Mouse (Mus musculus) cerebellum, adult 9-10 months (tissue): ENCODE results near the gene Dlec1.

Experiments
- DNase-seq: peaks from one replicate; pipeline ENCODE4 v3.0.0; 2022

Dlec1 gene

DNA sequence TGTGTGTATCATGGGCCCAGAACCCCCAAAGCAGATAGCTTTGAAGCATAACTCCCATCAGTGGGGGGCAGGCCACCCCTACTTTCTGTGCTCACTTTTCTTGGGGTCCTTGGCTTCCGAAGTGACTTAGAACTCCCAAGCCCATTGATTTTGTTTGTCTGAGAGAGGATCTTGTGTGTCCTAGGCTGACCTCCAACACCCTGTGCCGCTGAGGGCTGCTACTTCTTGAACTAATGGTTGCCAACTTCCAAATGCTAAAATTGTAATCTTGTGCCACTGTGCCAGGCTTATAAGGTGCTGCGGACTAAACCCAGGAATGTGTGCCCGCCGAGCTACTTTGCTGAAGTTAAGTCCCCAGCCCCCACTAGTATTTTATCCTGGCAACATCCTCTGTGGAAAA lies 11.8 kb upstream of the Dlec1 start:
- no peak for DNase-seq

DNA sequence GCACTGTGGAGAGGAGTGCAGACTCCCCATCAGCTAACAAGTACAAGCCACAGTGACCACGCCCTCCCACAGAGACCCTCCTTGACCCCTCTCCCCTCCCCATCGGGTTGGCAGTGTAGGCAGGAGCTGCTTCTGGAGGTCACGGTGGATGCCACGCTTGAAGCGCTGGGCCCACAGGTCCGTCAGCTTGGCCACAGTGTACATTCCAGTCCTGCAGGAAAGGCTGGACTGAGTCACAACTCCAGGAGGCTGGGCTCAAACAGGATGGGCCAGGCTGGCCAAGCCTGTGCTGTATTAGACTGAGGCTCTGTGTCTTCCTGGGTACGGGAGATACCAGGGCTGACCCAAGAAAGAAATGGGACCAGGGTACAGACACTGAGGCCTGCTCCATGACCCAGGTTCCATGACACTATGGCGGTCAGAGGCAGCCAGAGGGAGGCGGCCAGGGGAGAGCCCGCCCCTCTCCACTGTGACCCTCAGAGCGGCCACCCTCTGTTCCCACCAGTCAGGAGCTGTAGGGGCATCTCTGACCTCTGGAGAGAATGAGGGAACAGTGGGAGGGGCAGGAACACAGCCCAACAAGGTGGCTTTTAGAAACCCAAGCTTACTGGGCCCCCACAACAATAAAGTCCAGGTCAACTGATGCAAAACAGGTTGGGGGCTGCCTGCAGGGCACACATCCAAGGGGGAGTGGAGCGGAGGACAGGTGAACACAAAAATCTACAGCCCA lies 10.5 kb upstream of the Dlec1 start:
- DNase-seq: no peak

GRCm38 (mm10) chr9:119092473-119093418 lies 9.5 kb upstream of the Dlec1 start:
- DNase-seq: peak; percentile 31

DNA sequence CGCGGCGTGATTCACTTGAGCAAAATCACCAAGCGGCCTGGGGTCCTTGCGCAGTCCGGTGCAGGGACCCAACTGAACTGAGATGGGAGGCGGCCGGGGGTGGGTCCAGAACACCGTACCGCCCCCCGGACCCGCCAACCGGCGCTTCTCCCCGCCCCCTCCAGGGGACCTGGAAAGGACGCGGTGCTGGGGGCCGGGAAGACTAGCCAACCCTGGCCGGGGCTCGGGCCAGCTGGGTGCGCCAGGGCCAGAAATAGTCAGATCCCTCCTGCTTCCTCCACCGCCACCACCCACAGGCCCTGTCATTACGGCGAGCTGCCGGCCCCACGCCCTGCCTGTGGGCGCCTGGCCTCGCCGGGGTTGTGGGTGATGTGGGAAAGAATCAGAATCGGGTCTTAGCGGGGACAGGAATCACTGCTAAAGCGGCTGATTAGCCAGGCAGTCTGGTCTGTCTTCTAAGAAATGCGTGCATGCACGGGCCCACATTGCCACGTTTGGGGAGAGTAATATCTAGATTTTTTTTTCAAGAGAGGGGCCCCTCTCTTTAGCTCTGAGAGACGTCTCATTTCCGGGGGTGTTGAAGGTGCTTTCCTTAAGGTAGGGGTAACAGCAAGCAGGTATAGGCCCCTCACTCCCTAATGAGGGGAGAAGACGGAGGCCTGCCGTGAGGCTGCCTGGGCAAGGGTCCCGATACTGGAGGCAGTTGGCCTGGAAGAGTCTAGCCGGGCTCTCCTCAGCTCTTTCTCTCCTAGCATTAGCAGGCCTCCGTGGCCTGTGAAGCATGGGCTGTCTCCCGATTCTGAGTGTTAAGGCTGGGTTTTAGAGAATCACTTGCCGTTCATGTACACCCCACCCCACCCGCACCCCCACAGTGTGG lies 8.6 kb upstream of the Dlec1 start, which contains the start of gene Plcd1:
TSS of gene Plcd1 (minus strand) at position 84 of the 877 bp plus-strand sequence.
- DNase-seq: peak; percentile 44

DNA sequence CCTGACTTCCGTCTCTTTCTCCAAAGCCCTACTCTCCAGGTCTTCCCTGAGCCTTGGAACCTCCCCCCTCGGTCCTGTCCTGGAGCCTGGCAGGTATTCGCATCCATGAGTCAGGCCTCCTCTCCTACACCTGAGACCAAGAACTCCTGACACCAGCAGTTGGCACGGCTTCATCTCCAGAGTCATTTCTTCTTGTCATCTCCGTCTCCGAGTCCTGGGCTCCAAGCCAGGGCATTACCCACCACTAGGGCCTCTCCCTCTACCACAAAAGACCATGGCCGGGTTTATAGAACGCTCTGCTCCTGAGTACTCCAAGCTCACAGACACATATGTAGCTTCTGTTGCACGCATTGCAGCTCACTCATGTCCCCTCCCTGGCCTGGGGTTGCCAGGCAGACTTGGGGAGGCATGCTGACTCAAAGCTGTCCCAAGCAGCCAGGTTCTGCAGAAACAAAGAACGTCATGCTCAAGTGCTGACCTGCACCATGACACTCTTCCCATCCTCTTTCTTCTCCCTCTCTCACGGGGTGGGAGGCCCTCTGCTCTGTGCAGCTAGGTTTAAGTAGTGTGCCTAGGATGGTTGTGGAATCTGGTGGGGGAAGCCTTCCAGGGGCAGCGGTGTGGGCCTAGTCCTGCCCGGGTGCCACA lies 7.7 kb upstream of the Dlec1 start:
- no peak for DNase-seq

DNA sequence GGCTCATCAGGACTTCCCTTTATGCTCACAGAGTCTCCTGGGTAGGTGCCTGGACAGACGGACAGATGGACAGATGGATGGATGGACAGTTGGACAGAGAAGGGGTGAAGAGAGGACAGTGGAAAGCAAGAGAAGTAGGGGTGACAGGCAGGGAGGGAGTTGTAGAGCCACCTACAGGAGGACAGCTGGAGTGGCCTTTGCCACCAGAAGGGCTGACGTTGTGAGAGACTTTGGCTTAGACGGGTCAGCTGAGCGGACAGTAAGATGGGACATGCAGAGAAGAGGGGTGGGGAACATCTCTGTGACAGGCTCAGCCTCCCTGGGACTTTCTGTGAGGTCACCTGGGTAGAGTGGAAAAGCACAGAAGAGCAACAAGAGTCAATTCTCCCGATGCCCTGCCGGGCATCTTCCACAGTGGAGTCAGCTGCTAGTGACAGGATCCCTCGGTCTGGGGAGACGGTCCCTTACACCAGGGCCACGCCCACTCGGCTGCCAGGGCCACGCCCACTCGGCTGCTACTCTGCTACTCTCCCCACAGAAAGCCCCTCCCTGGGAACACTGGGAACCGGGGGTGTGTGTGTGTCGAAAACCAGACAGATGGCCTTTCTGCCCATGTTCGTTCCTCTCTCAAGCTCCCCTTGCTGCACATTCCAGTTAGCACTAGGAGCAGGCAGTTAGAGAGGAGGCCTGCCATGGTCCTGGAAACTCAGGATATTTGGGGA lies 1.9 kb upstream of the Dlec1 start:
- no peak for DNase-seq

DNA sequence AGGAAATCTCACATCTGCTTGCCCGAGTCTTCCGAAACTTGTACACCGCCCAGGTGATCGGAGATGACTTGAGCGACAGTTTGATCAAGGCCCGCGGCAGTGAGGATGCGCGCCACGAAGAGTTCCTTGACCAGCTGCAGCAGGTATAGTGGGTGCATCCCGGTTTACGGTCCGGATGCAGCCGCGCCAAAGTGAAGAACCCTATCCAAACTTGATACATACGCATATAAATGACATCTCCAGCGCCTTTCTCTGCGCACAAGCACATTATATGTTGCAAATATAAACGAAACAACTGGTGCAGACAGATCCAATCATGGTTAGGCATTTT lies 470 bp downstream of the Dlec1 start:
- DNase-seq: no peak

- no peak for DNase-seq
Measured at GRCm38 (mm10) chr9:119107566-119107965, 5.3 kb downstream of the Dlec1 start.

DNA sequence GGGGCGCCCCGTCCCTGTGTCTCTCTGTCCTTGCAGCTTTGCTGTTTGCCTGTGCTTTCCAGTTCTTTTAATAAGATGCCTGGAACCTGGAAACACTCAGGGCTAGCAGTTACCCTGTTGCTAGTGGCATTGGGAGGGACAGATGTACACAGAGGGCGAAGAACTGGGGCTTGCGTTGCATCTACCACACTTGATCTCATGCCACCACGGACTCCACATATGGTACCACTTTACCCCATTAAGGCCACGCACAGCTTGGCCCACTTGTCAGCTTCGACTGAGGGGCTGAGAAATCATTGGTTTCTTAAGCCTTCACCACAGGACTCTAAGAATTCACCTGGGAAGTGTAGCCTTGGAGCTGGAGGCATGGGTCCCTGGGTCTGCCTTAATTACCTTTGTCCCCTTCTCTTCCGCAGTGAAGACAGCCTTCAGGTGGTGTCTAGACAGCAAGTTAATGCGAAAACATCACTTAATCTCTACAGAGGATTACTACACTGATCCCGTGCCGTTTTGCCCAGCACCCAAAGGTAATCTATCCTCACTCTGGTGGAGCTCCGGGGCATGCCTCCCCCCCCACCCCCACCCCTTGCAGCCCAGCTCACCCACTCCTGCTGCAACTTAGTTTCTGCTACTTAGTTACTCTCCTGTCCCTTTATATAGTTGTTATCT lies 7.5 kb downstream of the Dlec1 start:
- DNase-seq: no peak

GRCm38 (mm10) chr9:119110640-119111039 lies 8.4 kb downstream of the Dlec1 start:
- no peak for DNase-seq

DNA sequence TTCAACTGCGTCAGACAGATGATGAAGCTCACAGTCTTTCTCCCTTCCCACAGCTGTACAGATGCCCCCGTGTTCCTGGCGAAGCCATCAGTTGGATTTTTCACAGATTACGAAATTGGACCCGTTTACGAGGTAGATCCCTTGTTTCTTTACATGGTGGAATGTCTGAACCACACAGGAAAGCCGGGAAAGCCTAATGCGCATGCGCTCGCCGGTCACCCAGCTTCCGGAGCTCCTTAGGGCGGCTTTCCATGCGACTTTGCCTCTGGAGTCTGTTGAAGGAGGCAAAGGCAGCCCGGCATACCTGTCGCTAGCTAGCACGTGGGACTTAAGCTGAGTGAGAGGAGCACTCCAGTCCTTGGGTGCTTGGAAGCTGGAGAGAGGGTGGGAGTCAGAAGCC lies 12.6 kb downstream of the Dlec1 start:
- no peak for DNase-seq

DNA sequence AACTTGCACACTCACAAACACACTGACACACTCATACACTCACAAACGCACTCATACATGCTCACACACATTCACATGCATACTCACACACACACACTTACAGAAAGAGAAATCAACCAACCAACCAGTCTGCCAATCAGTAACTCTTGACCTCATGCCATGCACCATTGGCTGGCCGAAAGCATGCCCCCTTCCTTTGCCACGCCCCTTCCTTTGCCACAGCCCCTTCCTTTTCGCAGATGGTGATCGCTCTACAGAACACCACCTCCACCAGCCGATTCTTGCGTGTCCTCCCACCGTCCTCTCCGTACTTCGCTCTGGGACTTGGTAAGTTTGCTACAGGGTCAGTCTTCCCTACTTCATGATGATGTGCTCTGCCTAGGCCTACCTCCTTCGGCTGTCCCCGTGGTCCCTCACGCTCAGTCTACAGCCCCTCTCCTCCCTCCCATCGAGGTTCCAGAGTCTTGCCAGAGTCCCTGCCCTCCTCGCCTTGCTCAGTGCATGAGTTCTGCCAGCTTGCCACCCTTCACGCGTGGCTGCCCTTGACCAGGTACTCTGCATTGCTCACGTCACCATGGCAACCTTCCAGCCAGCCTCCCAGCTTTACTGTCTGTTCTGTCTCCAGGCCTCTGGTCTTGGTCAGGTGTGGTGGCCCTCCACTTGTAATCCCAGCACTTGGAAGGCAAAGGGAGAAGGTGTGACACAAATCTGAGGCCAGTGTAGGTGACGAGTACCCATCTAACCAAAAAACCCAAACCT lies 17.3 kb downstream of the Dlec1 start:
- DNase-seq: no peak

GRCm38 (mm10) chr9:119120168-119120560 lies 17.9 kb downstream of the Dlec1 start:
- no peak for DNase-seq

GRCm38 (mm10) chr9:119122596-119123369 lies 20.5 kb downstream of the Dlec1 start:
- no peak for DNase-seq

- DNase-seq: no peak
Measured at GRCm38 (mm10) chr9:119128436-119129181, 26.3 kb downstream of the Dlec1 start.

DNA sequence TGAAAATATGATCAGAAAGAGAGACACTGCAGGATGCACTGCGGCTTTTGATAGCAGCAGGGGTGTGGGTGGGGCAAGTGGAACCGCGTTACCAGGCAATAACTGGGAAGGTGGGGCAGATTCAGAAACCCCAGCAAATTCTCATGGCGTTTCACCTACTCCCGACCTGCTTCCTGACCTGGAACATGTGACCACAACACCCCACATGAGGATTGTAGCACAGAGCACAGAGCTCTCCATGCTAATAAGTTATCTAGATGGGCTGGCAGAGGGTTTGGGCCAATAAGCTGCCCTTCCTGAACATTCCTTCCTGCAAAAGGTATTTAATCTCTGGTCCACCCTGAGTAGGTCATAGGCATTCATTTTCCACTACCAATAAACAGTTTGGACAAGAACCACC lies 28.4 kb downstream of the Dlec1 start:
- DNase-seq: no peak

DNA sequence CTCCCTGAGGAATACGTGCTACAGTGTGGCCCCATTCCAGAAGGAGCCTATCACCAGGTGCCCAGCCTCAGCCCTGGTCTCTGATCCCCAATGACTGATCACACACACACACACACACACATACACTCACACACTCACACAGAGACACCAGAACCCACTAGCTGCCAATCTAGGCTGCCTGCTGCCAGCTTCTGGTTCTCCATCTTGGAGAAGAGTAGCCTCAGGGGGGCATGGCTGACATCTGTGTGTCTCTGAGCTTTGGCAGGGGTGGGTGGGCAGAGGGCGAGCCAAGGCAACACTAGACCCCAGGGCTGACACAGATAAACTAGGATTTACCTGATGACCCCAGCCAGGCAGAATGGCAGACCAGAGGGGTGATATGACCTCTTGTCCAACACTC lies 36.6 kb downstream of the Dlec1 start:
- no peak for DNase-seq

- DNase-seq: no peak
Measured at GRCm38 (mm10) chr9:119142066-119142465, 39.8 kb downstream of the Dlec1 start.

- no peak for DNase-seq
Measured at GRCm38 (mm10) chr9:119143372-119143771, 41.1 kb downstream of the Dlec1 start.
